Mouse (Mus musculus) heart, embryonic 14.5 days (tissue): Measurements from ENCODE around the gene BC048507. TPM values are rescaled to one million over a fixed set of nuclear protein-coding genes. Genes with fewer than 3 reads are reported as not detected.
"Not testable (repeated sequence)": the region's sequence is repeated elsewhere in the genome, so short reads cannot be mapped to it uniquely, and the experiment has no call there.

Source experiments
- ATAC-seq: fragments of 200-750 bp; cut with Nextera tagmentation; 2 replicates; pipeline ENCODE4 v1.8.0; 2017; ENCODE audit warnings: low read depth, moderate TSS enrichment; ENCODE audit not compliant: insufficient number of reproducible peaks, insufficient read depth, low FRiP score
- H3K27ac ChIP-seq, 2 experiments: fragments of 200-500 bp in 1 of 2; fragments of 300-500 bp in 1 of 2; sonication (generic) in 1 of 2; replicated peaks in 1 of 2; 2 replicates each; pipeline ENCODE4 v1.5.1; 2012 to 2014; ENCODE audit warnings: low read depth in 2 of 2, low read length in 2 of 2, control low read depth in 1 of 2, mild to moderate bottlenecking in 1 of 2, mixed read lengths in 1 of 2; ENCODE audit not compliant: control insufficient read depth in 1 of 2, insufficient read depth in 1 of 2
- H3K27me3 ChIP-seq: fragments of 300-500 bp; sonication (generic); 2 replicates; pipeline ENCODE4 v1.6.1; 2014; ENCODE audit warnings: mild to moderate bottlenecking, low read length, control low read depth; ENCODE audit not compliant: control insufficient read depth, insufficient read depth
- H3K36me3 ChIP-seq: fragments of 300-500 bp; sonication (generic); 2 replicates; pipeline ENCODE4 v1.6.1; 2014; ENCODE audit warnings: mild to moderate bottlenecking, control low read depth, low read length, mixed read lengths; ENCODE audit not compliant: control insufficient read depth, insufficient read depth
- H3K4me1 ChIP-seq, 2 experiments: fragments of 200-500 bp in 1 of 2; fragments of 300-500 bp in 1 of 2; sonication (generic) in 1 of 2; 2 replicates each; pipeline ENCODE4 v1.6.1; 2012 to 2014; ENCODE audit warnings: low read length in 2 of 2, control low read depth in 1 of 2, mixed read lengths in 1 of 2; ENCODE audit not compliant: control insufficient read depth in 2 of 2, insufficient read depth in 2 of 2
- H3K4me2 ChIP-seq: fragments of 300-500 bp; sonication (generic); 2 replicates; pipeline ENCODE4 v1.6.1; 2014; ENCODE audit warnings: mild to moderate bottlenecking, low read length
- H3K4me3 ChIP-seq, 2 experiments: fragments of 200-500 bp in 1 of 2; fragments of 300-500 bp in 1 of 2; sonication (generic) in 1 of 2; 2 replicates each; pipeline ENCODE4 v1.5.1; 2012 to 2014; ENCODE audit warnings: low read length in 2 of 2, mild to moderate bottlenecking in 2 of 2, control low read depth in 1 of 2, low read depth in 1 of 2, moderate library complexity in 1 of 2; ENCODE audit not compliant: control insufficient read depth in 1 of 2, insufficient read depth in 1 of 2
- H3K9ac ChIP-seq: fragments of 300-500 bp; sonication (generic); 2 replicates; pipeline ENCODE4 v1.6.1; 2014; ENCODE audit warnings: mild to moderate bottlenecking, low read length
- H3K9me3 ChIP-seq: fragments of 300-500 bp; sonication (generic); 2 replicates; pipeline ENCODE4 v1.6.1; 2016; ENCODE audit warnings: low read length, control low read depth; ENCODE audit not compliant: control insufficient read depth
- WGBS: fragments of 180-500 bp; shearing (Covaris S2); extraction: QIAGEN DNeasy Blood & Tissue Kit; methylation state at CpG from one replicate; pipeline ENCODE4 v1.1.7; 2014; 5-methylcytosine and 5-hydroxymethylcytosine counted together
- polyA plus RNA-seq: library from polyadenylated mRNA; unstranded; fragments of >200 nt; fragmentation: Nextera tagmentation; extraction: Ambion mirVana; gene quantifications from 2 replicates; pipeline ENCODE4 v1.2.1, GENCODE M21; 2014

Gene BC048507
- not detected in 2 replicates for polyA plus RNA-seq

GRCm38 (mm10) chr13:67863026-67863425, at the start of gene BC048507:
Gene BC048507, plus strand, starts transcription at chr13:67863326.
- no peak for ATAC-seq
- Histone ChIP-seq H3K36me3 (no peaks in the 10 kb centered on the region), H3K4me2 (no peak within 1 kb of the TSS), H3K9me3 (no peaks in the 10 kb centered on the region), H3K4me3 (no peak within 1 kb of the TSS), H3K27me3 (no peaks in the 10 kb centered on the region), H3K9ac (no peak within 1 kb of the TSS), H3K27ac (no peak within 1 kb of the TSS), H3K4me1 (no peaks in the 10 kb centered on the region)
- 74% methylated on average over 11 of the region's 11 CpGs for WGBS

DNA sequence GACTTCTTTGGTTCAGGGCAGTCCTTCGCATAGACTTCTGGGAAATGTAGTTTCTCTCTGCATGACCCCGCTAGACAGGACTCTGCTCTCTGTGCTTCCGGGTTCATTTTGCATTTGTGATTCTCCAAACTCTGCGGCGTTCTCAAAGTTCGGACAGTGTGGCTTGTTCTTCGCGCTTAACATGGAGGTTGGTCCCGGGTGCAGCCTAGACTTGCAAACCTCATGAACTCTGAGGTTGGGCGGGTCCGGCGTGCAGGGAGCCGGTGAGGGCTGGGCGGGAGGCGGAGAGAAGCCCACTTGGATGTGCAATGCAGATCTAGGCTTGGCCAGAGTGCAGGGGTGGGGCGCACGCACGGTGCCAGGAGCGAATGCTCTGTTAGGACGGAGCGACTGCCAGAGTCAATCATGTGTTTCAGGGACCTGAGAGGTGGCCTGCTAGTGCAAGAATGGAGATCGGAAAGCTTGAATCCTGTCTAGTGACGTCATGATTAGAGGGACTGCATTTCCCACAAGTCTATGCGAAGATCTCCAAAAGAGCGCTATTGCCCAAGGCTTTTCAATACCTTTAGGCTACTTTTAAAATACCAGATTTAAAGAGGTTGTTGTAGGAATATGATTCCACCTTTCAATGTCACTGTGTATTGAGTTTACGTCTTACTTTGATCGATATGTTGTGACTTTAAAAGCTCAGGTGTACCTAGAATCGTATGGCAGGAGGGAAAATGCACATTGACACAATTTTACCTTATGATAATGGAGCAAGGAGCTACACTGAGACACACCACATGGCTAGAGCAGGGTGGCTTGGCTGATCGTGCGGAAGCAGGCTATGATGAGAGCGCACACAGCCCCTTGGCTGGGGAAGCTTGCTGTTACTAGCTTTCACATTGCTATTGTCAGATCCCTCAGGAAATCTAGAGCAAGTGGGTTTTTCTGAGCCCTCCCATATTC, 49.1 kb upstream of the BC048507 start, which contains the start of gene Zfp273:
Gene Zfp273, plus strand, starts transcription at position 31 of the 951 bp plus-strand sequence.
- no peaks in the 10 kb centered on the region; a peak in 1 of 4 replicates for H3K4me1 ChIP-seq
- no peaks in the 10 kb centered on the region for H3K36me3 ChIP-seq
- H3K9ac ChIP-seq: peak within 1 kb of the TSS; percentile 79
- WGBS: 2% methylated on average over 31 of the region's 31 CpGs
- peak within 1 kb of the TSS; percentile 79 for H3K4me2 ChIP-seq
- H3K9me3 ChIP-seq: no peaks in the 10 kb centered on the region
- peak within 1 kb of the TSS; percentile 86 to 87 for H3K27ac ChIP-seq
- ATAC-seq: peak; percentile 93
- H3K27me3 ChIP-seq: no peaks in the 10 kb centered on the region
- H3K4me3 ChIP-seq: peak within 1 kb of the TSS; percentile 66 to 85

DNA sequence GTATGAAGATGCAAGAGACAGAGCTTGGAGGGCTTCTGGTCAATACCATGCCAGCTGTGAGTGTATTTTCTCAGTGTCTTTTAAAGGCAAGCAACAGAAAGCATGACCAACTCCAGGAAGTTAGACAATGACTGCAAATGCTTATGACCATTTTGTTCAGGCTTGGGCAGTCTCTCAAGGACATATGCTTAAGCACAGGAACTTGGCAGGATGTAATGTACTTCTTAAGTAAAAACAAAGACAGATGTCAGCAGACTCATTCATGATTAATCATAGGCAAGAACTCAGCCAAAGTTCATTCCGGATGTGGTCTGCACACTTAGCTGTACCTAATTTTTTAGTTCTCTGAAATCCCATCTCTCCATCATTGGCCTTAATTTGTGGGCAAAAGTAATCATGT, 44.5 kb upstream of the BC048507 start:
- H3K4me1 ChIP-seq: no peaks in the 10 kb centered on the region; a peak in 1 of 4 replicates
- H3K9me3 ChIP-seq: no peaks in the 10 kb centered on the region; the same call in 1 of the 2 replicates
- no peak overlapping the region for H3K9ac ChIP-seq
- H3K27me3 ChIP-seq: no peaks in the 10 kb centered on the region
- no peak overlapping the region for H3K4me2 ChIP-seq
- H3K4me3 ChIP-seq: no peak overlapping the region
- H3K36me3 ChIP-seq: peaks cover 8% of the 10 kb centered on the region; the same call in 1 of the 2 replicates
- WGBS: 84% methylated on average over 1 of the region's 1 CpGs
- ATAC-seq: no peak
- no peak overlapping the region for H3K27ac ChIP-seq

DNA sequence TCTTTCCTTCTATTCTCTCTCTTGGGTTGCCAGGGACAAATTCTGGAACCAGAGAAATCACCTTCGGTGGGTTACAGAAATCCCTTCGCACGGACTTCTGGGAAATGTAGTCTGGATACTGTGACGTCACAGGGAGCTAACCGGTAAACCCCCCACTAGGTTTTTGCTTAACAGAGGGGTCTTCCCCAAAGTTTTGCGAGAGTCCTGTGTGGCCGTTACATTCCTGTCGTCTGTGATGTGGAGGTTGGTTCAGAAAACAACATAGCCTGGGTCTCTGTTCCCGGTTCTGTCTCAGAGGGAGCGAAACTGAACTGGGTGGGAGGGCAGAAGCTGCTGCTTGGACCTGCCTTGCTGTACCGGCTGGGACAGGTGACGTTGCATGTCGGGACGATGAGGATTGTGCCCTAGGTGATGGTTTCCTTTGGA, 32.2 kb upstream of the BC048507 start, which contains the start of gene Gm10037:
Gene Gm10037, plus strand, starts transcription at position 196 of the 426 bp plus-strand sequence.
- Histone ChIP-seq H3K27ac (no peak within 1 kb of the TSS), H3K9me3 (peaks cover 5% of the 10 kb centered on the region; the same call in 1 of the 2 replicates), H3K4me3 (peak within 1 kb of the TSS; percentile 50 to 87), H3K4me2 (peak within 1 kb of the TSS; percentile 78), H3K4me1 (no peaks in the 10 kb centered on the region), H3K36me3 (peaks cover 9% of the 10 kb centered on the region), H3K27me3 (no peaks in the 10 kb centered on the region), H3K9ac (peak within 1 kb of the TSS; percentile 77)
- ATAC-seq: no peak
- 3% methylated on average over 14 of the region's 14 CpGs for WGBS

GRCm38 (mm10) chr13:67833137-67833536, 30.0 kb upstream of the BC048507 start:
- not testable (repeated sequence) for H3K9ac ChIP-seq, H3K4me2 ChIP-seq, H3K4me3 ChIP-seq, H3K27ac ChIP-seq, ATAC-seq, H3K27me3 ChIP-seq, H3K36me3 ChIP-seq, H3K9me3 ChIP-seq, H3K4me1 ChIP-seq

DNA sequence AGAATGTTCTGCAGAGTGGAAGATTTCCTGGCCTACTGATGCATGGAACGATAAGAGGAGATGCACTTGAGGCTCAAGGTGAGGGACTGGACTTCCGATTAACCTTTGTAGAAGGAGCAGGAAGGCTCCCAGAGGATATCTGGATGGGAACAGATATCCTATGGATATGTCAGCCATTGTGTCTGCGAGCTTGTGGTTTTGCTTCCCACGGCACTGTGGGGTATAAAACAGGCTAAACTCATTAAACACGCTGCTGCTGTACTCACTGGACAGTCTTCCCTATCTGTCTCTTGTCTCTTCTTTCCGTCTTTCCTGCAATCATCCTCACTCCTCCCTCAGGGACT, 19.4 kb upstream of the BC048507 start:
- Histone ChIP-seq H3K9ac (peak overlapping the region; percentile 17; the same call in 1 of the 2 replicates), H3K27me3 (no peaks in the 10 kb centered on the region), H3K4me3 (peak overlapping the region; percentile 19 to 41; a peak in 3 of 4 replicates), H3K36me3 (no peaks in the 10 kb centered on the region), H3K9me3 (no peaks in the 10 kb centered on the region), H3K4me2 (peak overlapping the region; percentile 68), H3K27ac (no peak overlapping the region), H3K4me1 (no peaks in the 10 kb centered on the region; a peak in 1 of 4 replicates)
- no peak for ATAC-seq
- WGBS: 39% methylated on average over 6 of the region's 6 CpGs

DNA sequence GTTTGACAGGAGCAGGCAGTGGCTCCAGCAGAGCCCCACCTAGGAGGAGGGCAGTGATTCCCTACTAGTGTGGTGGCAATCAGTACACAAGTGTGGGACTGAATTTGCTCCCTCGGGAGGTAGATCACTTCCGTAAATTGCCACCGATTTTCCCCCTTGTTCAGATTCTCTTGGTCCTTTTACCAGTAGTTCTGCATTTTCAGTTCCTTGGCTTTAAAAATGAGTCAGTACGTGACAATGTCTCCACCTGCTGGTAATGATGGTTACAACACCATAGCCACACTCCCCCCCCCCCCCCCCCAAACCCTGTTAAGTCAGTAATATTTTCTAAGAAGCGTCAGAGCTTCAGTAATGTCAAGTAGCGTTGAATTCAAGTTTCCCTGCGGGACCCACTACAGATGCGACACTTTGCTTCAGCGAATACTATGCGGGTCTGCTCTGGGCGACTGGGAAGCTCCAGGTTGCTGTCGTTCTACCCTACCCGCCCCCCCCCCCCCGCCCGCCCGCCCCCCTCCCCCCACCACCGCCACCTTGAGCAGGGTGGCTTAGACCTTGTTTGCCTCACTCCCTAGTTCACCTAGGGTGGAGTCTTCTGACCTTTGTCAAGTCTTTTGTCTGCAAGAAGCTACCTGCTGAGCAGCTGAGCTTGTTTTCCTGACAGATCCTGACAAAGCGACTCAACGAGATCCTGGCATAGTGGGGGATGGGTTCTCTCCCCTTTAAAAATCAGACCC, 18.8 kb upstream of the BC048507 start:
- no peak for ATAC-seq
- H3K4me1 ChIP-seq: no peaks in the 10 kb centered on the region; a peak in 1 of 4 replicates
- peak overlapping the region; percentile 68 for H3K4me2 ChIP-seq
- H3K9me3 ChIP-seq: no peaks in the 10 kb centered on the region
- H3K9ac ChIP-seq: peak overlapping the region; percentile 65
- 1% methylated on average over 12 of the region's 19 CpGs for WGBS
- no peak overlapping the region for H3K27ac ChIP-seq
- H3K27me3 ChIP-seq: no peaks in the 10 kb centered on the region
- peak overlapping the region; percentile 41 to 56 for H3K4me3 ChIP-seq
- no peaks in the 10 kb centered on the region for H3K36me3 ChIP-seq
